Mouse (Mus musculus) small intestine, adult 2 months (tissue): ENCODE results near the gene Tesk2.

Source experiments
- CTCF ChIP-seq: fragments of 200-500 bp; IDR thresholded peaks from 2 replicates; pipeline ENCODE4 v1.5.1; 2012; ENCODE audit warnings: low read depth, mild to moderate bottlenecking, control low read depth, inconsistent platforms, low read length, moderate library complexity, mixed read lengths; ENCODE audit not compliant: insufficient replicate concordance, insufficient read length; ENCODE audit errors: extremely low read depth
- POLR2A ChIP-seq: fragments of 200-500 bp; IDR thresholded peaks from 2 replicates; pipeline ENCODE4 v1.6.1; 2012; ENCODE audit warnings: low read depth, mild to moderate bottlenecking, control low read depth, inconsistent platforms, low read length, moderate library complexity

GRCm38 (mm10) chr4:116815276-116815675, 94.5 kb downstream of the Tesk2 start:
- TF ChIP-seq POLR2A, result no peak
- TF ChIP-seq CTCF, result no peak
